Mouse (Mus musculus): ENCODE data around the gene Plxnc1. TPM values are rescaled to one million over a fixed set of nuclear protein-coding genes. Genes with fewer than 3 reads are reported as not detected.

Plxnc1 gene
- total RNA-seq, 2 experiments from 2014 or later, result 13.4 to 14.1 TPM

- ATAC-seq (replicated peaks; ENCODE audit: poor library complexity, severe bottlenecking), result peak; percentile 61
Measured at GRCm38 (mm10) chr10:94793914-94794313, 150.7 kb downstream of the Plxnc1 start.

GRCm38 (mm10) chr10:94789205-94789604 is 155.4 kb downstream of the Plxnc1 start:
- no peak for ATAC-seq (replicated peaks; ENCODE audit: poor library complexity, severe bottlenecking)

- ATAC-seq (replicated peaks; ENCODE audit: poor library complexity, severe bottlenecking), result no peak
Measured at GRCm38 (mm10) chr10:94780618-94781262, 163.9 kb downstream of the Plxnc1 start.

- ATAC-seq (replicated peaks; ENCODE audit: poor library complexity, severe bottlenecking), result no peak
Measured at GRCm38 (mm10) chr10:94779319-94779718, 165.3 kb downstream of the Plxnc1 start.

- ATAC-seq (replicated peaks; ENCODE audit: poor library complexity, severe bottlenecking), result no peak
Measured at GRCm38 (mm10) chr10:94777576-94777975, 167.1 kb downstream of the Plxnc1 start.

GRCm38 (mm10) chr10:94771496-94771895 is 173.1 kb downstream of the Plxnc1 start:
- ATAC-seq (replicated peaks; ENCODE audit: poor library complexity, severe bottlenecking), result no peak; the same call in 1 of the 2 replicates

GRCm38 (mm10) chr10:94747011-94747410 is 197.6 kb downstream of the Plxnc1 start:
- no peak for ATAC-seq (replicated peaks; ENCODE audit: poor library complexity, severe bottlenecking)

- ATAC-seq (replicated peaks; ENCODE audit: poor library complexity, severe bottlenecking), result no peak
Measured at GRCm38 (mm10) chr10:94741459-94741858, 203.2 kb downstream of the Plxnc1 start.
